Mouse (Mus musculus) erythroblast, embryonic 14.5 days (primary cell): ENCODE results near the gene Barhl1.

Experiments
- GATA1 ChIP-seq: IDR thresholded peaks from 2 replicates; pipeline ENCODE4 v1.6.1; 2012; ENCODE audit warnings: low read length, inconsistent platforms, mixed read lengths
- TAL1 ChIP-seq: IDR thresholded peaks from 3 replicates; pipeline ENCODE4 v1.6.1; 2012; ENCODE audit warnings: low read length, inconsistent platforms, mixed read lengths

DNA sequence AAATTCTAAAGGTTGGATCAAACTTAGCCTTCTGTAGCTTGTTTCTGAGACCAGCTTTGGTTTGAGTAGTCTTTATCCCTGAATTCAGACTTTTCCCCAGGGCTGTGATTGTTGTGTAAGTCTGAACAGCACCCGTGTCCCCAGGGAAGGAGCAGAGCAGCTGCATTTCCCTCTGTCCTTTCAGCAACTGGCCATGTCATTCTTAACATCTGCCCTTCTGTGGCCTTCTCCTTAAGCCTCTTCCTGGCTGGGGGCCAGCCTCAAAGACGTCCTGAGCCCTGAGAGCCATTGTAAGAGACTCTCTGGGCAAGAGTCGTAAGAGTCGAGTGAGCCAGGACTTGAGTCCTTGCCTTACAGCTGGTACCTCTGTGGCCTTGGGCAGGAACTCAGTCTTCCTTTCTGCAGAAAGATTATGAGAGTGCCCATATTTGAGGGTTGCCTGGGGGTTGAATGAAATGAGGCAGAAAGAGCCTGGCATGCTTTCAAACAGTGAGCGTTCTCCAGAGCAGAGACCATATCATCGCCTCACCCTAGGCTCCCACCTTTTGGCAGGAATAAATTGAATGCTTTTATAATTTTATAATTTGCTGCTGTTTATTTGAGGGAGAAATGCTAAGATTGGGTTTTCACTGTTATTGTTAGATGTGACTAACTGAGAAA lies 33.5 kb downstream of the Barhl1 start:
- TF ChIP-seq GATA1 (no peak), TAL1 (no peak)
